Mouse (Mus musculus) hindbrain, embryonic 16.5 days (tissue): Measurements from ENCODE around the gene Snx33. TPM values are rescaled to one million over a fixed set of nuclear protein-coding genes. Genes with fewer than 3 reads are reported as not detected.
"Not testable (repeated sequence)": the region's sequence is repeated elsewhere in the genome, so short reads cannot be mapped to it uniquely, and the experiment has no call there.

Experiments
- ATAC-seq: fragments of 200-750 bp; cut with Nextera tagmentation; 2 replicates; pipeline ENCODE4 v1.8.0; 2017; ENCODE audit warnings: moderate TSS enrichment, moderate library complexity
- H3K27ac ChIP-seq: fragments of 300-500 bp; sonication (generic); 2 replicates; pipeline ENCODE4 v1.5.1; 2014; ENCODE audit warnings: low read depth, mild to moderate bottlenecking, control low read depth, low read length, moderate library complexity
- H3K27me3 ChIP-seq: fragments of 300-500 bp; sonication (generic); replicated peaks from 2 replicates; pipeline ENCODE4 v1.6.1; 2014; ENCODE audit warnings: low read length; ENCODE audit not compliant: control insufficient read depth, insufficient read depth
- H3K36me3 ChIP-seq: fragments of 300-500 bp; sonication (generic); 2 replicates; pipeline ENCODE4 v1.6.1; 2014; ENCODE audit warnings: mild to moderate bottlenecking, low read length, moderate library complexity, mixed read lengths; ENCODE audit not compliant: control insufficient read depth, insufficient read depth
- H3K4me1 ChIP-seq: fragments of 300-500 bp; sonication (generic); 2 replicates; pipeline ENCODE4 v1.6.1; 2014; ENCODE audit warnings: low read depth, low read length; ENCODE audit not compliant: control insufficient read depth, insufficient read depth
- H3K4me2 ChIP-seq: fragments of 300-500 bp; sonication (generic); 2 replicates; pipeline ENCODE4 v1.6.1; 2014; ENCODE audit warnings: mild to moderate bottlenecking, low read length, control low read depth, moderate library complexity
- H3K4me3 ChIP-seq: fragments of 300-500 bp; sonication (generic); 2 replicates; pipeline ENCODE4 v1.5.1; 2014; ENCODE audit warnings: mild to moderate bottlenecking, low read length, control low read depth, moderate library complexity
- H3K9ac ChIP-seq: fragments of 300-500 bp; sonication (generic); 2 replicates; pipeline ENCODE4 v1.6.1; 2014; ENCODE audit warnings: low read depth, mild to moderate bottlenecking, control low read depth, low read length, moderate library complexity
- H3K9me3 ChIP-seq: fragments of 300-500 bp; sonication (generic); 2 replicates; pipeline ENCODE4 v1.6.1; 2014; ENCODE audit warnings: mild to moderate bottlenecking, low read length, moderate library complexity; ENCODE audit not compliant: control insufficient read depth
- WGBS: fragments of 180-500 bp; shearing (Covaris S2); extraction: QIAGEN DNeasy Blood & Tissue Kit; methylation state at CpG from one replicate; pipeline ENCODE4 v1.1.7; 2014; 5-methylcytosine and 5-hydroxymethylcytosine counted together
- polyA plus RNA-seq: library from polyadenylated mRNA; unstranded; fragments of >200 nt; fragmentation: Nextera tagmentation; extraction: Ambion mirVana; gene quantifications from 2 replicates; pipeline ENCODE4 v1.2.1, GENCODE M21; 2015

Gene Snx33
- polyA plus RNA-seq, 1 experiment from 2014 or later, result 3.0 TPM

DNA sequence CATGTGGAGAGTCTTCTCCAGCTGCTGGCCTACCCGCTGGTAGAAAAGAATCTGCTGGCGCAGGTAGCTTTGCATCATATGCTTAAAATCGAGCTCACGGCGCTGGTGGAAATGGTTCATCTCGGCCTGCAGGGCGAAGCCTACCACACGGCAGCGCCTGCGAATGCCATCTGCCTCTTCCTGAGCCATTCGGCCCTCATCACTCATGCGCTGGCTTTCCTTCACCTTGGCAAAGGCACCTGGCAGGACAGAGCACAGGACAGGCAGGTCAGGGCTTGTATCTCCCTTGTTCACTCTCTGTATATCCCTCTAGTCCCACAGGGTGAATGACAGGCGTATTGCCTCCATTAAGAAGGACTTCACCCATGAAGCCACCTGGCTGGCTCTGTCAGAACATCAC lies 9.7 kb downstream of the Snx33 start:
- ATAC-seq, result no peak
- 94% methylated on average over 13 of the region's 13 CpGs for WGBS
- H3K9ac ChIP-seq, result no peak overlapping the region
- no peaks in the 10 kb centered on the region for H3K4me1 ChIP-seq
- no peak overlapping the region for H3K4me3 ChIP-seq
- H3K4me2 ChIP-seq, result no peak overlapping the region
- no peaks in the 10 kb centered on the region for H3K27me3 ChIP-seq
- H3K36me3 ChIP-seq, result no peaks in the 10 kb centered on the region
- no peak overlapping the region for H3K27ac ChIP-seq
- H3K9me3 ChIP-seq, result no peaks in the 10 kb centered on the region

DNA sequence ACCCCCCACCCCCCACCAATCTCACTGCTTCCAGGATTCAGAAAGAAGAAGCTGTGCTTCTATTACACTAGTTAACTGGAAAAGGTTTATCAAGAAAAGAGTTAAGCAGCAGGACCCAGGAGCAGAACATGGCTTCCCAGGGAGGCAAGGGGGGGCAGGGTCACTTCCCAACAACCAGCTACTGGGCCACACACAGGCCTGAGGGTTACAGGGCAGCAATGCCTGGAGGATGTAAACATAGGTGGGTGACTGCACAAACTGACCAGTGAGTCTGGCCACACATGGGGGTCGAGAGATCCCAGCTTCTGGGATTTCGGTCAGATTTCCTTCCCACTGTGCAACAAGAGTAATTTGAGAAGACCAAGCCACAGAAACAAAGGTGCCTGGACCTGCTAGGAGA lies 11.0 kb downstream of the Snx33 start:
- WGBS, result 74% methylated on average over 2 of the region's 2 CpGs
- no peak overlapping the region for H3K27ac ChIP-seq
- H3K4me3 ChIP-seq, result no peak overlapping the region
- H3K36me3 ChIP-seq, result no peaks in the 10 kb centered on the region
- H3K9me3 ChIP-seq, result no peaks in the 10 kb centered on the region
- no peaks in the 10 kb centered on the region for H3K4me1 ChIP-seq
- no peak overlapping the region for H3K4me2 ChIP-seq
- H3K9ac ChIP-seq, result no peak overlapping the region
- H3K27me3 ChIP-seq, result no peaks in the 10 kb centered on the region
- no peak for ATAC-seq

GRCm38 (mm10) chr9:56915695-56916410 lies 12.3 kb downstream of the Snx33 start:
- no peak overlapping the region for H3K4me3 ChIP-seq
- no peak for ATAC-seq
- H3K27me3 ChIP-seq, result no peaks in the 10 kb centered on the region
- H3K36me3 ChIP-seq, result no peaks in the 10 kb centered on the region
- no peak overlapping the region for H3K4me2 ChIP-seq
- no peak overlapping the region for H3K27ac ChIP-seq
- H3K9me3 ChIP-seq, result no peaks in the 10 kb centered on the region
- H3K4me1 ChIP-seq, result no peaks in the 10 kb centered on the region
- no peak overlapping the region for H3K9ac ChIP-seq
- 75% methylated on average over 5 of the region's 5 CpGs for WGBS

DNA sequence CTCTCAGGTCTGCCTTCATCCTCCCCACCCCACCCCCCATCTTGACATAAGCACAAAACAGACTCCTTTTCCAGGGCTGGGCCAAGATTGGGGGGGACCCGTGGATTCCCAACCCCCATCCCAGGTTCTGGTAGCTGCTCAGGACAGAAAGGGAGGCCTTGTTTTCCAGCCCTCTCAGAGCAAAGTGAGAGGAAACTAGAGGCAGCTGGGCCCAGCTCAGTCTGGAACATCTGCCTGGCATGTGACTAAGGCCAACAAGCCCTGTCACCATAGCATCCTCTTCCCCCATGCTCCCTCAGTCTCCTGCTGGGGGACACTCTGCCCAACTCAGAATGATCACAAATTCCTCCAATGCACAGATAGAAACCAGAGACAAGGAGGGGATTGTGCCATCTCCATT lies 13.1 kb downstream of the Snx33 start:
- WGBS, result 79% methylated on average over 1 of the region's 1 CpGs
- Histone ChIP-seq H3K36me3 (no peaks in the 10 kb centered on the region), H3K27me3 (no peaks in the 10 kb centered on the region), H3K9me3 (no peaks in the 10 kb centered on the region), H3K4me1 (no peaks in the 10 kb centered on the region), H3K27ac (no peak overlapping the region), H3K9ac (no peak overlapping the region), H3K4me3 (no peak overlapping the region), H3K4me2 (no peak overlapping the region)
- ATAC-seq, result no peak

DNA sequence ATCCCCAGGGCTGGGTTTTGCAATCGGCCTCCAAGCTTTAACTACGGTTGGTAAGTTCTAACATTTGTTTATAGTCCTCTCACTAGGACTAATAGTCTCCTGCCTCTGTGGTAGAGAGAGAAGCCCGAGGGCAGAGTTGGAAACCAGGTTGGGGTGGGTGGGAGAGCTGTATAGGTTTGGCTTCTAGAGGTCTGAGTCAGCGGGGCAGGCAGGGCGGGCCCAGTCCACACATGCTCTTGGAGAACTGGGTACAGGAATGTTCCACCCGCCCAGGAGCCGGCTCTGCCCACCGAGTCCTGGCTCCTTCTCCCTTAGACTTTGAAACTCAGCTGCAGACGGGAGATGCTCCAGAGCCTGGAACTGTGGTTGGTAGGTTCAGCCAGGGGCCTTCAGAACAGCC lies 14.2 kb downstream of the Snx33 start:
- Histone ChIP-seq H3K9me3 (no peaks in the 10 kb centered on the region), H3K9ac (no peak overlapping the region), H3K27me3 (no peaks in the 10 kb centered on the region), H3K36me3 (no peaks in the 10 kb centered on the region), H3K4me1 (no peaks in the 10 kb centered on the region), H3K4me3 (no peak overlapping the region), H3K27ac (no peak overlapping the region), H3K4me2 (no peak overlapping the region)
- WGBS, result 91% methylated on average over 9 of the region's 9 CpGs
- no peak for ATAC-seq

- no peaks in the 10 kb centered on the region for H3K4me1 ChIP-seq
- H3K36me3 ChIP-seq, result no peaks in the 10 kb centered on the region
- H3K27ac ChIP-seq, result no peak overlapping the region
- no peak for ATAC-seq
- no peaks in the 10 kb centered on the region for H3K9me3 ChIP-seq
- no peak overlapping the region for H3K4me2 ChIP-seq
- H3K27me3 ChIP-seq, result no peaks in the 10 kb centered on the region
- H3K4me3 ChIP-seq, result no peak overlapping the region
- WGBS, result 59% methylated on average over 1 of the region's 1 CpGs
- no peak overlapping the region for H3K9ac ChIP-seq
Observed at GRCm38 (mm10) chr9:56911017-56911416, 17.2 kb downstream of the Snx33 start.

GRCm38 (mm10) chr9:56909991-56910390 lies 18.2 kb downstream of the Snx33 start:
- not testable (repeated sequence) for H3K4me2 ChIP-seq, H3K4me3 ChIP-seq, H3K36me3 ChIP-seq, H3K9ac ChIP-seq, ATAC-seq, H3K27me3 ChIP-seq, H3K9me3 ChIP-seq, H3K27ac ChIP-seq, H3K4me1 ChIP-seq
- 48% methylated on average over 4 of the region's 4 CpGs for WGBS

DNA sequence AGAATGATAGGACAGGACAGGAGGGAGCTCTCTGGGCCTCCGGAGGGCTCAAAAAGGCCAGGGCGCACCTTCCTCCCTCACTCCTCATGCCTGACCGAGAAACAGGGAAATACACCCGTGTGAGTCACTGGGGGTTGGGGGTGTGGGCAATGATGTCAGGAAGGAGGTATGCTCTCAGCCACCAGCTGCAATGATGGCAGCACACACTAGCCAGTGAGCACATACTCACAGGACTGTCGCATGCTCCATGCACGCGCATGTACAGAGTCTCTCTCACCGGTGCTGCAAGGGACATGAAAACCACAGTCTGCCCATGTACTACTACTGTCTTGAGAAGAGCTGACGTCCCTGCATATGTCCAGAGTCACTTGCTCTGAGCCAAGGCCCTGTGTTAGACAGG lies 20.6 kb downstream of the Snx33 start:
- Histone ChIP-seq H3K9ac (no peak overlapping the region), H3K9me3 (no peaks in the 10 kb centered on the region), H3K36me3 (no peaks in the 10 kb centered on the region), H3K4me1 (no peaks in the 10 kb centered on the region), H3K27me3 (no peaks in the 10 kb centered on the region), H3K27ac (no peak overlapping the region), H3K4me3 (no peak overlapping the region), H3K4me2 (no peak overlapping the region)
- WGBS, result 92% methylated on average over 9 of the region's 9 CpGs
- ATAC-seq, result no peak

DNA sequence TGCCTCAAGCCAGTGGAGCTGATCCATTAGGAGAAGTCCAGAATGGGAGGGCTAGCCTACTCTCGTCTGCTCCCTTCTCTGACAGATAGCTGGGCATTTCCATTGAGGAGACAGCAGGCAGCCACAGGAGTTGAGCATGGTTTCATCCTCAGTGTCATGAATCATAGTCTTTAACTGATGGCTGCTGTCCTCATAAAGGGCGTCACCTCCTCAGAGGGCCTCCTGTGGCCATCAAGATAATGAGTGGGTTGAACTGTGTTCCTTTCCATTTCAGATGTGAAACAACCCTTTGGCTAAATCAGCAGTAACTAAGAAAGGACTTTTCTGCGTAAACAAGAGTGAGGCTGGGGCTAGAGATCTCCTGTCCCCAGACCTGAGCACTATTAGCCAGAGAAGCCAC lies 24.5 kb downstream of the Snx33 start:
- H3K36me3 ChIP-seq, result no peaks in the 10 kb centered on the region
- no peak overlapping the region for H3K27ac ChIP-seq
- H3K9me3 ChIP-seq, result no peaks in the 10 kb centered on the region
- no peaks in the 10 kb centered on the region for H3K4me1 ChIP-seq
- H3K4me2 ChIP-seq, result no peak overlapping the region
- H3K4me3 ChIP-seq, result no peak overlapping the region
- no peak overlapping the region for H3K9ac ChIP-seq
- WGBS, result 79% methylated on average over 3 of the region's 3 CpGs
- no peak for ATAC-seq
- H3K27me3 ChIP-seq, result no peaks in the 10 kb centered on the region

DNA sequence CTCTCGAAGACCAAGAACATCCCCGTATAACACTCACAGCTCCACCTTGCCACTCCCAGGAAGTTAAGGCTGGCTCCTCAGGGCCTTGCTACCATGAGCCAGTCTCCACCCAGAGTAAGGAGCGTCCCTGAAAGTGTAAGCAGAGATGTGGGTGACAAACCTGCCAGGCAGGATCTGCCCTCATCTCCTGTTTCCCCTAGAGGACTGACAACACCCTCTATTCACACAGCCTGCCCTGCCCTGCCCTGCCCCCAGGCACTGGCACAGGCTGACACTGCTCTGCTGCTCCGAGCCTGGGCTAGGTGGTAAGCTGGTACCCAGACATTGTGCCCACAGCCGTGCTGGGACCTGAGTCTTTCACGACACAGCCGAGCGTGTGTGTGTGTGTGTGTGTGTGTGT lies 27.0 kb downstream of the Snx33 start:
- Histone ChIP-seq H3K9ac (no peak overlapping the region), H3K36me3 (no peaks in the 10 kb centered on the region), H3K27ac (no peak overlapping the region), H3K4me2 (no peak overlapping the region), H3K4me3 (no peak overlapping the region), H3K9me3 (no peaks in the 10 kb centered on the region), H3K27me3 (no peaks in the 10 kb centered on the region), H3K4me1 (no peaks in the 10 kb centered on the region)
- no peak for ATAC-seq
- 73% methylated on average over 8 of the region's 8 CpGs for WGBS
